Mouse (Mus musculus): ENCODE results near the gene Shank3. TPM values are rescaled to one million over a fixed set of nuclear protein-coding genes. Genes with fewer than 3 reads are reported as not detected.

Shank3 gene
- total and polyA plus RNA-seq, 2 experiments from 2014 or later, result 8.7 to 61.8 TPM

DNA sequence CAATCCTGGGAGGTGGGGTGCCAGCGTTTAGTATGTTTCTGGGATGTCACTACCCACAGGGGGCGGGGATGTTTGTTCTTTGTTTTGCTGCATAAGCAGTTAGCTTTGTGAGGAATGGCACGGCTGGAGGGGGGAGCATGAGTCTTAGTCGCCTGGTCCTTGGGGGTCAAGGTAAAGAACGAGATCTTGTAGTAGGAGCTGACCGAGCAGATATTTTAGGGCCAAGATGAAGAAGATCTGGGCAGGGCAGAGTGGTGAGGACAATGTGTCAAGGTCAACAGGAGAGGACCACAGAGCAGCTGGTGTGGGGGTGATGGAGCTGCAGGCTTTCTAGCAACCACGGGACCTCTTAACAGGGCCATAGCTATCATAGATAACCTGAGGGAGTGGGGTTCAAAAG is 28.0 kb downstream of the Shank3 start:
- ATAC-seq (no peak), DNase-seq (ENCODE audit: low spot score) (no peak)
- no peaks in the 10 kb centered on the region for H3K36me3 ChIP-seq (ENCODE audit: insufficient read depth, low read length)
- H3K9ac ChIP-seq (replicated peaks; ENCODE audit: low read length), result no peak overlapping the region
- H3K4me3 ChIP-seq (ENCODE audit: low read length), result no peak overlapping the region
- H3K9me3 ChIP-seq (ENCODE audit: low read length), result no peaks in the 10 kb centered on the region
- no peak overlapping the region for H3K4me2 ChIP-seq (ENCODE audit: low read depth, low read length)
- H3K4me1 ChIP-seq (ENCODE audit: insufficient read depth, low read length), result peaks cover 9% of the 10 kb centered on the region; the same call in 1 of the 2 replicates
- H3K27ac ChIP-seq, result no peak overlapping the region
- no peaks in the 10 kb centered on the region for H3K27me3 ChIP-seq (ENCODE audit: insufficient read depth, low read length)
- 63% methylated on average over 7 of the region's 7 CpGs for WGBS
- no peak for TF ChIP-seq CTCF (IDR thresholded peaks at IDR 0.05; ENCODE audit: low read depth)

DNA sequence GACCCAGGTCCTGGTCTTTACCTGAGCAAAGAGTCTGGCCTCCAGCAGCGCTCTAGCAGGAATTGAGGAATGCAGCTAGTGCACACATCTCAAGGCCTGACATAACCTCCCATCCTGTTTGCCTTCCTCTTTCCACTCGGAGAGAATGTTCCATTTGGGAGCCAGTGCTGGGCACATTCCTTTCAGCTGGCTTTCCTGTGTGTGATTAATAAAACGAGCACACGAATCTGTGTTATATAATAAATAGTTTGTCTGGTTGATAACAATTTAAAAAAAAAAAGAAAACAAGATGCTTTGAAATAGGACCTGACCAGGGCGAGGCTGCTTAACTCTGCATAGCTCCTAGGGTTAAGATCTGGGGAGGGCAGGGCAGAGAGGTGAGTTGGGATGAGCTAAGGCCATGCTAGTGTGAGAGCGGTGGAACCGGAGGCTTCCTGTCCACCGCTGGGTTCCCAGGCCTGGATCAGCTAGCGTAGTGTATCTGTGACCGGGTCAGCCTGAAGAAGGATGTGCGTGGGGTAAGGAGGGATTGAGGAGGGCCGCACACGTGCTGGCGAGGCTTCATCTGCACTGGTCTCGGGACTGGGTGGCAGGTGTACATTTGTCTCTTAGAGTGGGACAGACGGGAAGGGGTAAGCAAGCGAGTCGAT is 28.9 kb downstream of the Shank3 start:
- no peak overlapping the region for H3K4me2 ChIP-seq (ENCODE audit: low read depth, low read length)
- H3K4me1 ChIP-seq (ENCODE audit: insufficient read depth, low read length), result peaks cover 15% of the 10 kb centered on the region; the same call in 1 of the 2 replicates
- WGBS, result 90% methylated on average over 18 of the region's 18 CpGs

DNA sequence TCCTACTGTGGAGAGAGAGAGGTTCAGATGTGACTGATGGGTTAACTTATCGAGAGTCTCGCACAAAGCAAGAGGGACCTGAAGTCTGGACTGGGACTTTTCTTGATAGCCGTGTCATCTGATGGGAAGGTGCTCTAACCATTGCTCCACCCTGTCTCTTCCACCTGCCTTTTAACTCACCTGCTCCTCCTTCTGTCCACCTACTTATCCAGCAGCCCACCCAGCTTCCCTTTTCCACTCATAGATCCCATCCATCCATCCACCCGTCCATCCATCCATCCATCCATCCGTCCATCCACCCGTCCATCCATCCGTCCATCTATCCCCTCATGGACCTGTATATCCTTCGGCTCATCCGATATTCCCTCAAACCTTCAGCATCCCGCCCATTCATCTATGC is 29.5 kb downstream of the Shank3 start:
- Histone ChIP-seq H3K9me3 (ENCODE audit: low read length) (no peaks in the 10 kb centered on the region), H3K4me1 (ENCODE audit: insufficient read depth, low read length) (peaks cover 14% of the 10 kb centered on the region; the same call in 1 of the 2 replicates), H3K4me3 (ENCODE audit: low read length) (no peak overlapping the region), H3K4me2 (ENCODE audit: low read depth, low read length) (no peak overlapping the region), H3K9ac (replicated peaks; ENCODE audit: low read length) (no peak overlapping the region), H3K27ac (no peak overlapping the region), H3K36me3 (ENCODE audit: insufficient read depth, low read length) (no peaks in the 10 kb centered on the region), H3K27me3 (ENCODE audit: insufficient read depth, low read length) (no peaks in the 10 kb centered on the region)
- DNase-seq (ENCODE audit: low spot score) (no peak), ATAC-seq (no peak)
- WGBS, result 94% methylated on average over 10 of the region's 10 CpGs
- no peak for TF ChIP-seq CTCF (IDR thresholded peaks at IDR 0.05; ENCODE audit: low read depth)

More for the DNA sequence above, 28.9 kb downstream of the Shank3 start:
- H3K4me3 ChIP-seq (ENCODE audit: low read length), result no peak overlapping the region
- no peaks in the 10 kb centered on the region for H3K9me3 ChIP-seq (ENCODE audit: low read length)
- no peak overlapping the region for H3K27ac ChIP-seq
- H3K9ac ChIP-seq (replicated peaks; ENCODE audit: low read length), result no peak overlapping the region
- no peaks in the 10 kb centered on the region for H3K36me3 ChIP-seq (ENCODE audit: insufficient read depth, low read length)
- ATAC-seq (no peak), DNase-seq (ENCODE audit: low spot score) (no peak)
- H3K27me3 ChIP-seq (ENCODE audit: insufficient read depth, low read length), result no peaks in the 10 kb centered on the region
- no peak for TF ChIP-seq CTCF (IDR thresholded peaks at IDR 0.05; ENCODE audit: low read depth)

GRCm38 (mm10) chr15:89530336-89530735 is 30.9 kb downstream of the Shank3 start:
- Histone ChIP-seq H3K4me1 (ENCODE audit: insufficient read depth, low read length) (peaks cover 14% of the 10 kb centered on the region; the same call in 1 of the 2 replicates), H3K4me2 (ENCODE audit: low read depth, low read length) (0 out of 2 replicates have a peak overlapping the region, but pooled peaks have one; percentile 5), H3K36me3 (ENCODE audit: insufficient read depth, low read length) (no peaks in the 10 kb centered on the region), H3K4me3 (ENCODE audit: low read length) (no peak overlapping the region), H3K27me3 (ENCODE audit: insufficient read depth, low read length) (no peaks in the 10 kb centered on the region), H3K9me3 (ENCODE audit: low read length) (no peaks in the 10 kb centered on the region), H3K27ac (no peak overlapping the region), H3K9ac (replicated peaks; ENCODE audit: low read length) (0 out of 2 replicates have a peak overlapping the region, but pooled peaks have one; percentile 13)
- TF ChIP-seq CTCF (IDR thresholded peaks at IDR 0.05; ENCODE audit: low read depth), result peak; percentile 98
- ATAC-seq, result peak; percentile 19; the same call in 1 of the 2 replicates
- DNase-seq (ENCODE audit: low spot score), result peak; percentile 80
- 9% methylated on average over 4 of the region's 4 CpGs for WGBS

- Histone ChIP-seq H3K9ac (replicated peaks; ENCODE audit: low read length) (no peak overlapping the region), H3K4me1 (ENCODE audit: insufficient read depth, low read length) (peaks cover 14% of the 10 kb centered on the region; the same call in 1 of the 2 replicates), H3K4me2 (ENCODE audit: low read depth, low read length) (no peak overlapping the region), H3K27ac (no peak overlapping the region), H3K9me3 (ENCODE audit: low read length) (no peaks in the 10 kb centered on the region), H3K4me3 (ENCODE audit: low read length) (no peak overlapping the region), H3K36me3 (ENCODE audit: insufficient read depth, low read length) (no peaks in the 10 kb centered on the region), H3K27me3 (ENCODE audit: insufficient read depth, low read length) (no peaks in the 10 kb centered on the region)
- 95% methylated on average over 5 of the region's 5 CpGs for WGBS
- DNase-seq (ENCODE audit: low spot score) (no peak), ATAC-seq (no peak)
- no peak for TF ChIP-seq CTCF (IDR thresholded peaks at IDR 0.05; ENCODE audit: low read depth)
Observed at GRCm38 (mm10) chr15:89531399-89531798, 32.0 kb downstream of the Shank3 start.

- TF ChIP-seq CTCF (IDR thresholded peaks at IDR 0.05; ENCODE audit: low read depth), result no peak
- Histone ChIP-seq H3K36me3 (ENCODE audit: insufficient read depth, low read length) (no peaks in the 10 kb centered on the region), H3K9ac (replicated peaks; ENCODE audit: low read length) (peak overlapping the region; percentile 51), H3K4me2 (ENCODE audit: low read depth, low read length) (peak overlapping the region; percentile 61), H3K4me3 (ENCODE audit: low read length) (peak overlapping the region; percentile 35), H3K9me3 (ENCODE audit: low read length) (no peaks in the 10 kb centered on the region), H3K27me3 (ENCODE audit: insufficient read depth, low read length) (no peaks in the 10 kb centered on the region), H3K4me1 (ENCODE audit: insufficient read depth, low read length) (peaks cover 14% of the 10 kb centered on the region; the same call in 1 of the 2 replicates), H3K27ac (peak overlapping the region; percentile 76)
- ATAC-seq (peak; percentile 84), DNase-seq (ENCODE audit: low spot score) (peak; percentile 94)
- 24% methylated on average over 29 of the region's 29 CpGs for WGBS
Observed at GRCm38 (mm10) chr15:89532026-89532923, 32.9 kb downstream of the Shank3 start.

Data from hindbrain, postnatal 0 days (tissue).